Mouse (Mus musculus): ENCODE results near the gene Wdr76. TPM values are rescaled to one million over a fixed set of nuclear protein-coding genes. Genes with fewer than 3 reads are reported as not detected.
"Not testable (repeated sequence)": the region's sequence is repeated elsewhere in the genome, so short reads cannot be mapped to it uniquely, and the experiment has no call there.

Wdr76 gene
- 1 to 10 TPM; 1.4 to 1.5 TPM for total RNA-seq (2021)
- long read RNA-seq, experiment 1: 0 reads
- long read RNA-seq, experiment 2: 0 reads

- DNase-seq (ENCODE audit: low spot score): peak; percentile 85
These were observed at the start of gene Wdr76, which contains the start of gene Mfap1a for GRCm38 (mm10) chr2:121505942-121506882. Gene Wdr76, plus strand, starts transcription at chr2:121506723. Gene Mfap1a, minus strand, starts transcription at chr2:121506665.

- no peak for DNase-seq (ENCODE audit: low spot score)
These were observed 46.5 kb upstream of the Wdr76 start for GRCm38 (mm10) chr2:121460071-121460470.

- not testable (repeated sequence) for DNase-seq (ENCODE audit: low spot score)
These were observed 37.5 kb upstream of the Wdr76 start for GRCm38 (mm10) chr2:121468982-121469381.

GRCm38 (mm10) chr2:121472783-121473182, 33.7 kb upstream of the Wdr76 start:
- not testable (repeated sequence) for DNase-seq (ENCODE audit: low spot score)

- DNase-seq (ENCODE audit: low spot score): peak; percentile 87
These were observed 33.0 kb upstream of the Wdr76 start, which contains the start of gene Mfap1b for GRCm38 (mm10) chr2:121473301-121474179. Gene Mfap1b, minus strand, starts transcription at chr2:121474067.

GRCm38 (mm10) chr2:121474180-121474535, 32.4 kb upstream of the Wdr76 start:
- DNase-seq (ENCODE audit: low spot score): no peak

- not testable (repeated sequence) for DNase-seq (ENCODE audit: low spot score)
These were observed 31.2 kb upstream of the Wdr76 start for GRCm38 (mm10) chr2:121475306-121475705.

- no peak for DNase-seq (ENCODE audit: low spot score)
These were observed 28.8 kb upstream of the Wdr76 start for GRCm38 (mm10) chr2:121477491-121478266.

- peak; percentile 25 for DNase-seq (ENCODE audit: low spot score)
These were observed 26.0 kb upstream of the Wdr76 start for GRCm38 (mm10) chr2:121480498-121480897.

GRCm38 (mm10) chr2:121480916-121481315, 25.6 kb upstream of the Wdr76 start:
- DNase-seq (ENCODE audit: low spot score): not testable (repeated sequence)

- DNase-seq (ENCODE audit: low spot score): no peak
These were observed 22.9 kb upstream of the Wdr76 start for GRCm38 (mm10) chr2:121483576-121483975.

GRCm38 (mm10) chr2:121484403-121484802, 22.1 kb upstream of the Wdr76 start:
- not testable (repeated sequence) for DNase-seq (ENCODE audit: low spot score)

- DNase-seq (ENCODE audit: low spot score): not testable (repeated sequence)
These were observed 5.0 kb upstream of the Wdr76 start for GRCm38 (mm10) chr2:121501550-121501949.

GRCm38 (mm10) chr2:121507173-121507950, 839 bp downstream of the Wdr76 start:
- DNase-seq (ENCODE audit: low spot score): no peak

GRCm38 (mm10) chr2:121507951-121508330, 1.4 kb downstream of the Wdr76 start:
- no peak for DNase-seq (ENCODE audit: low spot score)

- peak; percentile 58 for DNase-seq (ENCODE audit: low spot score)
These were observed 3.1 kb downstream of the Wdr76 start for GRCm38 (mm10) chr2:121509584-121509983.

GRCm38 (mm10) chr2:121511401-121511800, 4.9 kb downstream of the Wdr76 start:
- DNase-seq (ENCODE audit: low spot score): no peak

GRCm38 (mm10) chr2:121512991-121513765, 6.7 kb downstream of the Wdr76 start:
- not testable (repeated sequence) for DNase-seq (ENCODE audit: low spot score)

GRCm38 (mm10) chr2:121514211-121514610, 7.7 kb downstream of the Wdr76 start:
- no peak for DNase-seq (ENCODE audit: low spot score)

Data from gastrocnemius, adult 18-20 months (tissue).